Mouse (Mus musculus): ENCODE results near the gene Dip2c. TPM values are rescaled to one million over a fixed set of nuclear protein-coding genes. Genes with fewer than 3 reads are reported as not detected.

Gene Dip2c
- polyA plus RNA-seq, 1 experiment from 2014 or later: 22.1 TPM

DNA sequence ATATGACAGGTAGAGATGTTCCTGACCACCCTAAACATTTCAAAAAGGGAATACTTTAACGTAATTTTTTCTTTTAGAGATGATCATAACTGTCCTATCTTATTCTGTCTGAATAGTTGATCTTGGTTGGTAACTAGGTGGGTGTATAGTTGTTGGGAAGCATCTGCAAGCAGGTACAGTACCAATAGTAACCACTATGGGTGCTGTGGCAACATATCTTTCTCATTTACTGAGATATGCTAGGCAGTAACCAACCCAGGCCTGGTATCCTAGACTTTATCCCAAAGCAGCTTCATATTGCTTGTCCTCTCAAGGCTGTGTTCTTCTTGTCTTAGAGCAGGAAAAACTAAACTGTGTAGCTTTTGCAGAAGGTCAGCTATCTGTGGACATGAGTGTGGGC is 113.0 kb downstream of the Dip2c start:
- no peak overlapping the region for H3K27ac ChIP-seq (replicated peaks; ENCODE audit: low read depth, low read length)
- H3K9me3 ChIP-seq (ENCODE audit: control insufficient read depth, low read length): no peaks in the 10 kb centered on the region; the same call in 1 of the 2 replicates
- H3K4me2 ChIP-seq (ENCODE audit: low read length): no peak overlapping the region
- H3K4me3 ChIP-seq (replicated peaks; ENCODE audit: low read depth, low read length): no peak overlapping the region
- DNase-seq: no peak
- WGBS: 100% methylated on average over 1 of the region's 1 CpGs
- no peaks in the 10 kb centered on the region for H3K36me3 ChIP-seq (ENCODE audit: control insufficient read depth, insufficient read depth, low read length)
- H3K27me3 ChIP-seq (ENCODE audit: control insufficient read depth, insufficient read depth, low read length): no peaks in the 10 kb centered on the region
- no peak overlapping the region for H3K9ac ChIP-seq (replicated peaks; ENCODE audit: low read length)
- no peak for ATAC-seq (ENCODE audit: low FRiP score, low TSS enrichment)
- H3K4me1 ChIP-seq (ENCODE audit: control insufficient read depth, insufficient read depth, low read length): 0 out of 2 replicates have a peak, but pooled peaks cover 4% of the 10 kb centered on the region

DNA sequence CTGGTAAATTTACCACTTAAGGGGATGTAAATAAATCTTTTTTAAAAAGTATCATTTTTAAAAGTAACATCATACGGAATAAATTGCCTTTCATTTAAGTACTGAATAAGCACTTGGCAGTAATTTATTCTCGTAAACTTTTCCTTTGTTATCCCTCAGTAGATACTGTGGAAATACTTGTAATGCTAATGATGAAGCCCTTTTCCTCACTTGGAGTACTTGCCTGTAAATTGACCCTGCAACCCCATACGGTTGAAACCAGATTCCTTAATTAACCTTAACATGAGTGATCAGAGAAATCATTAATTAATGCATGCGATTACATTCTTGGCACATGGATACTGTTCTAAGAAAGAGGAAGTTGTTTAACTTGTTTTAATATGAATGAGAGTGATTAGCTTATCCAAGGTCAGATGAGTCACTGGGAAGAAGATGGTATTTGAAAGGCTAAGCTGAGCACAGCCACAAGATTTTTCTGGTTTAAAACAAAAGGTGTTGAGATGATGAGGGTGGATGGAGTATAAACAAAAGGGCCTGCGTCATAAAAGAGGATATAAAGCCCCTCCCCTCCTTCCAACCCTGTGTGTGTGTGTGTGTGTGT is 114.0 kb downstream of the Dip2c start:
- no peak overlapping the region for H3K27ac ChIP-seq (replicated peaks; ENCODE audit: low read depth, low read length)
- DNase-seq (no peak), ATAC-seq (ENCODE audit: low FRiP score, low TSS enrichment) (no peak)
- no peaks in the 10 kb centered on the region for H3K27me3 ChIP-seq (ENCODE audit: control insufficient read depth, insufficient read depth, low read length)
- H3K36me3 ChIP-seq (ENCODE audit: control insufficient read depth, insufficient read depth, low read length): no peaks in the 10 kb centered on the region
- no peak overlapping the region for H3K9ac ChIP-seq (replicated peaks; ENCODE audit: low read length)
- H3K4me1 ChIP-seq (ENCODE audit: control insufficient read depth, insufficient read depth, low read length): 0 out of 2 replicates have a peak, but pooled peaks cover 4% of the 10 kb centered on the region
- WGBS: 67% methylated on average over 5 of the region's 5 CpGs
- no peaks in the 10 kb centered on the region; the same call in 1 of the 2 replicates for H3K9me3 ChIP-seq (ENCODE audit: control insufficient read depth, low read length)
- no peak overlapping the region for H3K4me2 ChIP-seq (ENCODE audit: low read length)
- no peak overlapping the region for H3K4me3 ChIP-seq (replicated peaks; ENCODE audit: low read depth, low read length)

DNA sequence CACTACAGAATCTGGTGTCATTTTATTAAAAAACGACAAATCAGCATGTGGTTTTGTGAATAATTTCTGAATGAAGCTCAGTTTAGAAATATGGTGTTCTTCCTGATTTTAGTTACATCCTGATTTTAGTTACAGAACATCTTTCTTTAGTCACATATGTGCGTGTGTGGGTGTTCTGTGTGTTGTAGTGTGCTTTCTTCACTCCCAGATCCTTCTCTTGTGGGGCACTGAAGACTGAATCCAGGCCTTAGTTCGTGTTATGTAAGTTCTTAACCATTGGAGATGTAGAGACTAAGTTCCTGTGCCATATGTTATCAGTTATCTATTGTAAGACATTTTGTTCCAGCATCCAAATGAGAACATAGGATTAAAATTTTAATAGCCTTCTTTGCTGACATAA is 117.1 kb downstream of the Dip2c start:
- Histone ChIP-seq H3K36me3 (ENCODE audit: control insufficient read depth, insufficient read depth, low read length) (no peaks in the 10 kb centered on the region), H3K27ac (replicated peaks; ENCODE audit: low read depth, low read length) (no peak overlapping the region), H3K9ac (replicated peaks; ENCODE audit: low read length) (no peak overlapping the region), H3K9me3 (ENCODE audit: control insufficient read depth, low read length) (no peaks in the 10 kb centered on the region), H3K4me2 (ENCODE audit: low read length) (no peak overlapping the region), H3K4me1 (ENCODE audit: control insufficient read depth, insufficient read depth, low read length) (0 out of 2 replicates have a peak, but pooled peaks cover 4% of the 10 kb centered on the region), H3K4me3 (replicated peaks; ENCODE audit: low read depth, low read length) (no peak overlapping the region), H3K27me3 (ENCODE audit: control insufficient read depth, insufficient read depth, low read length) (no peaks in the 10 kb centered on the region)
- WGBS: 93% methylated on average over 3 of the region's 3 CpGs
- ATAC-seq (ENCODE audit: low FRiP score, low TSS enrichment): no peak
- DNase-seq: no peak

DNA sequence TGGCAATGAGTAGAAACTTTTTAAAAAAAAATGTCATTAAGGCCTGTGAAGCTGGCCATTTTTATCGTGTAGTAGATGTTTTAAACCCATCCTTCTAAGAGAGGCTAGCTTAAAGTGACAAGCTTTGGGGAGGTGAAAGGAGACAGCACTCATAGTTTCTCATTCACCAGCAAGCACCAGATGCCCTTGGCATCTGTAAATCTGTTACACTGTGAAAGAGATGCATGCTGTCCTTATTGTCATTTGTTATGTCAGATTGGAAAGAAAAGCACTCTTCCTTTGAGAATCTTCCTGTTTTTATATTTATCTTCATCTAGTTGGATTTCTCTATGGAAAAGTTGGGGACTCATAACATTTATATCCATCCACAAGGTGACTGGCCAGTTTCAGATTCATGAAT is 119.0 kb downstream of the Dip2c start:
- H3K36me3 ChIP-seq (ENCODE audit: control insufficient read depth, insufficient read depth, low read length): no peaks in the 10 kb centered on the region
- no peaks in the 10 kb centered on the region for H3K27me3 ChIP-seq (ENCODE audit: control insufficient read depth, insufficient read depth, low read length)
- ATAC-seq (ENCODE audit: low FRiP score, low TSS enrichment) (no peak), DNase-seq (no peak)
- no peaks in the 10 kb centered on the region for H3K9me3 ChIP-seq (ENCODE audit: control insufficient read depth, low read length)
- H3K9ac ChIP-seq (replicated peaks; ENCODE audit: low read length): no peak overlapping the region
- no peak overlapping the region for H3K4me3 ChIP-seq (replicated peaks; ENCODE audit: low read depth, low read length)
- H3K4me1 ChIP-seq (ENCODE audit: control insufficient read depth, insufficient read depth, low read length): 0 out of 2 replicates have a peak, but pooled peaks cover 4% of the 10 kb centered on the region
- 79% methylated on average over 1 of the region's 1 CpGs for WGBS
- H3K4me2 ChIP-seq (ENCODE audit: low read length): no peak overlapping the region
- no peak overlapping the region for H3K27ac ChIP-seq (replicated peaks; ENCODE audit: low read depth, low read length)

DNA sequence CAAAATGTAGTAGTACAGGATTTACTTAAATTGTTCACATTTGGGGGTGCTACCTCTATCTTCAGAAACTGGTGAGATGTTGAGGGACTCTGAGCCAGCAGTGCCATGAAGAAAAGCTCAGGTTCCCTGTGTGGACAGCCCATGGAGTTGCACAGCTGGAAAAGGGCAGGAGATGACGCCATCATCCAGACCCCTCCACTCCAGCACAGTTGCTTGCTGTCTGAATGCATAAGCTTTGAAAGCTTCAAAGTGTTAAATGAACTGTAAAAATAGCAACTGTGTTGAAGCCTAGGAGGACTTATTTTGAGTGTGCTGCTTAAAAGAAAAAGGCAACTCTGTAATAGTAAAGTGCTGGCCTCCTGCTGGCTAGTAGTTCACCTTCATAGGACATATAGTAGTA is 122.5 kb downstream of the Dip2c start:
- no peaks in the 10 kb centered on the region for H3K4me1 ChIP-seq (ENCODE audit: control insufficient read depth, insufficient read depth, low read length)
- no peak overlapping the region for H3K27ac ChIP-seq (replicated peaks; ENCODE audit: low read depth, low read length)
- H3K4me3 ChIP-seq (replicated peaks; ENCODE audit: low read depth, low read length): no peak overlapping the region
- ATAC-seq (ENCODE audit: low FRiP score, low TSS enrichment) (no peak), DNase-seq (no peak)
- no peaks in the 10 kb centered on the region for H3K27me3 ChIP-seq (ENCODE audit: control insufficient read depth, insufficient read depth, low read length)
- peaks cover 5% of the 10 kb centered on the region; the same call in 1 of the 2 replicates for H3K9me3 ChIP-seq (ENCODE audit: control insufficient read depth, low read length)
- H3K9ac ChIP-seq (replicated peaks; ENCODE audit: low read length): no peak overlapping the region
- H3K36me3 ChIP-seq (ENCODE audit: control insufficient read depth, insufficient read depth, low read length): no peaks in the 10 kb centered on the region
- no peak overlapping the region for H3K4me2 ChIP-seq (ENCODE audit: low read length)
- 28% methylated on average over 1 of the region's 1 CpGs for WGBS

DNA sequence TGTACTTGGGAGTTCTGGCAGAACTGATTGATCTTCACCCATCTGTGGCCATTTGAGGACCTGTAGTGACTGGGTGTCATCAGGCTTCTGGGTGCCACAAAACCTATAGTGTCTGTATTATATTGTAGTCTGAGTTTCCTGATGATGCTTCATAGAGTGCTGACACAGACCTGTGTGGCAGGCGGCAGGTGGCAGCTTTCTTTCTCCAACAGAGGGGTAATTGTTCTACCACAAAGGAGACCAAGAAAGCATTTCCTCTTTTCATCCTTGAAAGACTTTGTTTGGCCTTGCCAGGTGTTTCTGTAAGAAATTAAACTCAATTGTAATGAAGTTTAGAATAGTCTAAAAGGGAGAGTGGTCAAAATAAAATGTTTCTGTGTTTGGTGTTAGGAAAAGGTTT is 129.1 kb downstream of the Dip2c start:
- 63% methylated on average over 1 of the region's 1 CpGs for WGBS
- no peak for DNase-seq

DNA sequence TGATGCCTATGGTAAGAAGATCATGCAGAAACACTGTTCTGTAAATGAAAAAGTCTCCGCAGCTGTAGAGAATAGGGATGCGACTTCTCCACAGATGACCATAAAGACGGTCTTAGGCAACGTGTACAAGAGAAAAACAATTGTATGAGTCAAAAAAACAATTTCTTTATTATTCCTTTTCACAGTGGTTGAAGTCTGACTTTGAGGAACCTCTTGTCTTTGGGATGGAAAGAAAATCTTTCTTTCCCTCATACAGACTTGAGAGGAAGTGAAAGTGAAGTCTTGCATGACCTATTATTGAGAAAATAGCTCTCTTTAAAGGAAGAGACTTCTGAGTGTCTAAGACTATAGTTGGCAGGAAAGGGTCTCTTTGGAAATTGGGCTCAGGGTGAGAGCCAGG is 132.7 kb downstream of the Dip2c start:
- ATAC-seq (ENCODE audit: low FRiP score, low TSS enrichment) (no peak), DNase-seq (no peak)
- Histone ChIP-seq H3K4me3 (replicated peaks; ENCODE audit: low read depth, low read length) (no peak overlapping the region), H3K36me3 (ENCODE audit: control insufficient read depth, insufficient read depth, low read length) (no peaks in the 10 kb centered on the region), H3K4me2 (ENCODE audit: low read length) (no peak overlapping the region), H3K27me3 (ENCODE audit: control insufficient read depth, insufficient read depth, low read length) (no peaks in the 10 kb centered on the region), H3K9ac (replicated peaks; ENCODE audit: low read length) (no peak overlapping the region), H3K27ac (replicated peaks; ENCODE audit: low read depth, low read length) (no peak overlapping the region), H3K4me1 (ENCODE audit: control insufficient read depth, insufficient read depth, low read length) (no peaks in the 10 kb centered on the region), H3K9me3 (ENCODE audit: control insufficient read depth, low read length) (no peaks in the 10 kb centered on the region)
- WGBS: 92% methylated on average over 4 of the region's 4 CpGs

More for the DNA sequence above, 129.1 kb downstream of the Dip2c start:
- Histone ChIP-seq H3K4me1 (ENCODE audit: control insufficient read depth, insufficient read depth, low read length) (no peaks in the 10 kb centered on the region), H3K4me3 (replicated peaks; ENCODE audit: low read depth, low read length) (no peak overlapping the region), H3K27me3 (ENCODE audit: control insufficient read depth, insufficient read depth, low read length) (no peaks in the 10 kb centered on the region), H3K9me3 (ENCODE audit: control insufficient read depth, low read length) (peaks cover 5% of the 10 kb centered on the region; the same call in 1 of the 2 replicates), H3K27ac (replicated peaks; ENCODE audit: low read depth, low read length) (no peak overlapping the region), H3K9ac (replicated peaks; ENCODE audit: low read length) (no peak overlapping the region), H3K4me2 (ENCODE audit: low read length) (no peak overlapping the region), H3K36me3 (ENCODE audit: control insufficient read depth, insufficient read depth, low read length) (no peaks in the 10 kb centered on the region)
- no peak for ATAC-seq (ENCODE audit: low FRiP score, low TSS enrichment)

DNA sequence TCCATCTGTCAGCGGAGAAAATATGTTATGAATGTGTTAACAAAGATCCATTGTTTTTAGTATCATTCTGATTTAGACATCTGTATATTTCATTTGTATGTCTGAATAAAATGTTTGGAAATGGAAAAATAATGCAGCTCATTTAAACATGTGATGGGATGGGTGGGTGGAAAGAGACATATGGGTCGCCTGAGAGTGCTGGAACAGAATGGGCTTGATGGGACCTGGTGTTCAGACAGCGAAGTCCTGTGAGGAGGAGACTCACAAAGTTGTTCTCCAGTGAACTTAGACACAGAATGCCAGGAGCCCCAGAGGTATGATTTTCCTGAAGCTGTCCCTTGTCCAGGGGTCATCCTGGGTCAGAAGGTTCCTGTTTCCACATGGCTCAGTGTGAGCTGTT is 142.1 kb downstream of the Dip2c start:
- 97% methylated on average over 3 of the region's 3 CpGs for WGBS
- no peak overlapping the region for H3K9ac ChIP-seq (replicated peaks; ENCODE audit: low read length)
- no peaks in the 10 kb centered on the region for H3K9me3 ChIP-seq (ENCODE audit: control insufficient read depth, low read length)
- H3K4me3 ChIP-seq (replicated peaks; ENCODE audit: low read depth, low read length): no peak overlapping the region
- no peak overlapping the region for H3K4me2 ChIP-seq (ENCODE audit: low read length)
- DNase-seq: no peak
- no peak overlapping the region for H3K27ac ChIP-seq (replicated peaks; ENCODE audit: low read depth, low read length)
- H3K36me3 ChIP-seq (ENCODE audit: control insufficient read depth, insufficient read depth, low read length): no peaks in the 10 kb centered on the region
- no peaks in the 10 kb centered on the region for H3K27me3 ChIP-seq (ENCODE audit: control insufficient read depth, insufficient read depth, low read length)
- ATAC-seq (ENCODE audit: low FRiP score, low TSS enrichment): no peak
- H3K4me1 ChIP-seq (ENCODE audit: control insufficient read depth, insufficient read depth, low read length): no peaks in the 10 kb centered on the region

DNA sequence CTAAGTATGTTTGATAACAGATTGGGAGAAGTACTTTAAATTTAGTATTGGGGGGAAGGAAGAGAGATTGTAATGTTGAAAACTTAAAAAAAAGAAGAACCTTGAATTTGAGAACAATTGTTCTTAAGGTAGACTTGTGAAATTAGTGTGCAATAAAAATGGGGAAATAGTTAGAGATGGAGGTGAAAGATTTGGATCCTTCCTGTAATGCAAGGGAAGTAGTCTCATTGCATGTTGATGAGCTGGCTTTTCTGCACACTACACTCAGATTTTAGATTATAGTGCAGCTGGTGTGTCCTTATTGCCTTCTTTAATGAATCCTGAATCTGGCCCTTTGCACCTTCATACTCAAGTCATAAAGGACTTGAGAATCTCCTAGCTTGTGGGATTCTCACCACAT is 142.9 kb downstream of the Dip2c start:
- H3K4me2 ChIP-seq (ENCODE audit: low read length): no peak overlapping the region
- H3K4me3 ChIP-seq (replicated peaks; ENCODE audit: low read depth, low read length): no peak overlapping the region
- DNase-seq (no peak), ATAC-seq (ENCODE audit: low FRiP score, low TSS enrichment) (no peak)
- no peaks in the 10 kb centered on the region for H3K27me3 ChIP-seq (ENCODE audit: control insufficient read depth, insufficient read depth, low read length)
- no peaks in the 10 kb centered on the region for H3K4me1 ChIP-seq (ENCODE audit: control insufficient read depth, insufficient read depth, low read length)
- H3K9ac ChIP-seq (replicated peaks; ENCODE audit: low read length): no peak overlapping the region
- H3K27ac ChIP-seq (replicated peaks; ENCODE audit: low read depth, low read length): no peak overlapping the region
- H3K36me3 ChIP-seq (ENCODE audit: control insufficient read depth, insufficient read depth, low read length): no peaks in the 10 kb centered on the region
- H3K9me3 ChIP-seq (ENCODE audit: control insufficient read depth, low read length): no peaks in the 10 kb centered on the region

Measured in midbrain, embryonic 14.5 days (tissue).